Mouse (Mus musculus) stomach, embryonic 16.5 days (tissue): ENCODE data around the gene Slc5a2. TPM values are rescaled to one million over a fixed set of nuclear protein-coding genes. Genes with fewer than 3 reads are reported as not detected.

ENCODE experiments used
- ATAC-seq: fragments of 200-750 bp; cut with Nextera tagmentation; 2 replicates; pipeline ENCODE4 v1.8.0; 2017; ENCODE audit warnings: moderate number of reproducible peaks, moderate TSS enrichment; ENCODE audit not compliant: insufficient read depth, low FRiP score
- H3K27ac ChIP-seq: fragments of 300-500 bp; sonication (generic); 2 replicates; pipeline ENCODE4 v1.5.1; 2014; ENCODE audit warnings: low read length
- H3K27me3 ChIP-seq: fragments of 300-500 bp; sonication (generic); 2 replicates; pipeline ENCODE4 v1.6.1; 2014; ENCODE audit warnings: low read length, control low read depth, mixed read lengths; ENCODE audit not compliant: control insufficient read depth, insufficient read depth
- H3K36me3 ChIP-seq: fragments of 300-500 bp; sonication (generic); 2 replicates; pipeline ENCODE4 v1.6.1; 2014; ENCODE audit warnings: low read length; ENCODE audit not compliant: control insufficient read depth, insufficient read depth
- H3K4me1 ChIP-seq: fragments of 300-500 bp; sonication (generic); 2 replicates; pipeline ENCODE4 v1.6.1; 2014; ENCODE audit warnings: low read length, control low read depth, mixed read lengths; ENCODE audit not compliant: control insufficient read depth, insufficient read depth
- H3K4me2 ChIP-seq: fragments of 300-500 bp; sonication (generic); 2 replicates; pipeline ENCODE4 v1.6.1; 2014; ENCODE audit warnings: low read depth, low read length, mixed read lengths
- H3K4me3 ChIP-seq: fragments of 300-500 bp; sonication (generic); replicated peaks from 2 replicates; pipeline ENCODE4 v1.5.1; 2014; ENCODE audit warnings: mild to moderate bottlenecking, low read length
- H3K9ac ChIP-seq: fragments of 300-500 bp; sonication (generic); 2 replicates; pipeline ENCODE4 v1.6.1; 2014; ENCODE audit warnings: low read length
- H3K9me3 ChIP-seq: fragments of 300-500 bp; sonication (generic); replicated peaks from 2 replicates; pipeline ENCODE4 v1.6.1; 2016; ENCODE audit warnings: low read length, control low read depth; ENCODE audit not compliant: control insufficient read depth
- WGBS: fragments of 180-500 bp; shearing (Covaris S2); extraction: QIAGEN DNeasy Blood & Tissue Kit; methylation state at CpG from one replicate; pipeline ENCODE4 v1.1.7; 2014; 5-methylcytosine and 5-hydroxymethylcytosine counted together
- microRNA-seq: library from miRNA; unstranded; fragments of <30 nt; microRNA quantifications from one replicate; pipeline ENCODE4, GENCODE M21; 2016
- polyA plus RNA-seq: library from polyadenylated mRNA; unstranded; fragments of >200 nt; fragmentation: Nextera tagmentation; extraction: Ambion mirVana; gene quantifications from 2 replicates; pipeline ENCODE4 v1.2.1, GENCODE M21; 2015

The Slc5a2 gene
- polyA plus RNA-seq, 1 experiment from 2014 or later: 0.72 TPM

GRCm38 (mm10) chr7:128312375-128313059, 47.1 kb downstream of the Slc5a2 start:
- Histone ChIP-seq H3K36me3 (no peaks in the 10 kb centered on the region), H3K4me2 (no peak overlapping the region), H3K9ac (no peak overlapping the region), H3K4me1 (peaks cover 10% of the 10 kb centered on the region), H3K9me3 (no peaks in the 10 kb centered on the region), H3K4me3 (no peak overlapping the region), H3K27ac (no peak overlapping the region), H3K27me3 (no peaks in the 10 kb centered on the region)
- no peak for ATAC-seq
- WGBS: 73% methylated on average over 13 of the region's 13 CpGs

GRCm38 (mm10) chr7:128313601-128314000, 48.1 kb downstream of the Slc5a2 start:
- Histone ChIP-seq H3K4me1 (peaks cover 10% of the 10 kb centered on the region), H3K27ac (no peak overlapping the region), H3K4me3 (no peak overlapping the region), H3K36me3 (no peaks in the 10 kb centered on the region), H3K4me2 (no peak overlapping the region), H3K27me3 (no peaks in the 10 kb centered on the region), H3K9me3 (no peaks in the 10 kb centered on the region), H3K9ac (no peak overlapping the region)
- WGBS: 86% methylated on average over 2 of the region's 2 CpGs
- ATAC-seq: no peak

GRCm38 (mm10) chr7:128314491-128314890, 49.0 kb downstream of the Slc5a2 start:
- 61% methylated on average over 7 of the region's 7 CpGs for WGBS
- no peak overlapping the region for H3K4me2 ChIP-seq
- no peak overlapping the region for H3K27ac ChIP-seq
- no peak for ATAC-seq
- H3K9me3 ChIP-seq: no peaks in the 10 kb centered on the region
- H3K4me1 ChIP-seq: peaks cover 10% of the 10 kb centered on the region
- H3K36me3 ChIP-seq: no peaks in the 10 kb centered on the region
- no peak overlapping the region for H3K9ac ChIP-seq
- no peak overlapping the region for H3K4me3 ChIP-seq
- H3K27me3 ChIP-seq: no peaks in the 10 kb centered on the region

- Histone ChIP-seq H3K4me3 (no peak overlapping the region), H3K27me3 (no peaks in the 10 kb centered on the region), H3K9me3 (no peaks in the 10 kb centered on the region), H3K27ac (no peak overlapping the region), H3K9ac (no peak overlapping the region), H3K4me1 (peaks cover 19% of the 10 kb centered on the region), H3K4me2 (no peak overlapping the region), H3K36me3 (no peaks in the 10 kb centered on the region)
- no peak for ATAC-seq
- WGBS: 60% methylated on average over 4 of the region's 4 CpGs
Measured at GRCm38 (mm10) chr7:128317011-128317410, 51.6 kb downstream of the Slc5a2 start.

GRCm38 (mm10) chr7:128319140-128319539, 53.7 kb downstream of the Slc5a2 start:
- Histone ChIP-seq H3K9ac (no peak overlapping the region), H3K4me2 (no peak overlapping the region), H3K27me3 (no peaks in the 10 kb centered on the region), H3K4me1 (peaks cover 19% of the 10 kb centered on the region), H3K36me3 (no peaks in the 10 kb centered on the region), H3K4me3 (no peak overlapping the region), H3K9me3 (no peaks in the 10 kb centered on the region), H3K27ac (no peak overlapping the region)
- ATAC-seq: no peak
- WGBS: 68% methylated on average over 7 of the region's 7 CpGs

DNA sequence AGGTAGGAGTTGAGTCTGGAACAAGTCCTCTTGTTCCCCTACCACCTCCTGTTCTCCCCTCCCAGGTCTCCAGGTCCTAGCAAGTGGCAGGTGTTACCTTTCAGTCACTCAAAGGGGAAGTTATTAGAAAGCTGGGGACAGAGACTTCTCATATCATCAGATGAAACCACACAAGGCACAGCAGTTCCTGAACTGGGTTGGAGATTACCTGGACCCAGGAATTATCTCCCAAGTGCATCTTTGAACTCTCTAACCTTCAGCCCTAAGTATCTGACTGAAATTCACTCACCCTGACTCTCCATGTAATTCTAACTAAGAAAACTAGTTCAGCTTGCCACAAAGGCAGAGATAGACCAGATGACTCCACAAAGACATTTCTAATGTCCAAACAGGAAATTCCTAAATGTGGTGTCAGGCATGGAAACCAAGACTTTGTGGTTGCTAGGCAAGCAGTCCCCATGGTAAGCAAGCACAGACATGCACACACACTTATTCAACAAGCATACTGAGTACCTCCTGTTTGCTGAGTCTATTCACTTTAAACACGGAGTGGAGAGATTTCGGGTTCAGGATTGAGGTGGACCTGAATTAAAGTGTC, 54.9 kb downstream of the Slc5a2 start:
- H3K4me2 ChIP-seq: no peak overlapping the region
- no peak overlapping the region for H3K4me3 ChIP-seq
- no peak for ATAC-seq

GRCm38 (mm10) chr7:128321260-128321659, 55.8 kb downstream of the Slc5a2 start:
- WGBS: 49% methylated on average over 7 of the region's 7 CpGs
- Histone ChIP-seq H3K36me3 (no peaks in the 10 kb centered on the region), H3K27ac (peak overlapping the region; percentile 79), H3K4me2 (no peak overlapping the region), H3K4me3 (no peak overlapping the region), H3K4me1 (peaks cover 19% of the 10 kb centered on the region), H3K27me3 (no peaks in the 10 kb centered on the region), H3K9ac (no peak overlapping the region), H3K9me3 (no peaks in the 10 kb centered on the region)
- ATAC-seq: peak; percentile 86

More for the DNA sequence above, 54.9 kb downstream of the Slc5a2 start:
- Histone ChIP-seq H3K27ac (peak overlapping the region; percentile 79), H3K9ac (0 out of 2 replicates have a peak overlapping the region, but pooled peaks have one; percentile 7), H3K36me3 (no peaks in the 10 kb centered on the region), H3K4me1 (peaks cover 19% of the 10 kb centered on the region), H3K9me3 (no peaks in the 10 kb centered on the region), H3K27me3 (no peaks in the 10 kb centered on the region)
- 65% methylated on average over 2 of the region's 2 CpGs for WGBS

Small RNA genes lying within 50 kb of the gene (microRNA-seq; reads per million reads assigned to microRNA genes)
- gene Mir3103: not detected

Other genes starting within 250 kb of the Slc5a2 start
- 4.1 and 4.3 TPM in 2 replicates for gene Itgam, start 203.0 kb upstream of the Slc5a2 start, polyA plus RNA-seq
- 0.04 TPM in 1 of 2 replicates, not detected in the other for gene Gm49368, start 203.0 kb upstream of the Slc5a2 start, polyA plus RNA-seq
- 0.27 and 0.72 TPM in 2 replicates for gene Itgax, start 136.1 kb upstream of the Slc5a2 start, polyA plus RNA-seq
- gene Itgad, start 111.3 kb upstream of the Slc5a2 start, polyA plus RNA-seq: not detected in 2 replicates
- gene Cox6a2, start 59.3 kb upstream of the Slc5a2 start, polyA plus RNA-seq: 1.2 and 35.0 TPM in 2 replicates
- gene Armc5, start 28.3 kb upstream of the Slc5a2 start, polyA plus RNA-seq: 14.0 and 14.5 TPM in 2 replicates
- gene 9130023H24Rik, start 27.6 kb upstream of the Slc5a2 start, polyA plus RNA-seq: 6.9 and 7.4 TPM in 2 replicates
- 234 and 250 TPM in 2 replicates for gene Tgfb1i1, start 18.8 kb upstream of the Slc5a2 start, polyA plus RNA-seq
- gene BC017158, start 32.5 kb downstream of the Slc5a2 start, polyA plus RNA-seq: 33.6 and 35.5 TPM in 2 replicates
- gene Rgs10, start 153.1 kb downstream of the Slc5a2 start, polyA plus RNA-seq: 23.7 and 24.0 TPM in 2 replicates
- gene Tial1, start 196.1 kb downstream of the Slc5a2 start, polyA plus RNA-seq: 20.8 and 24.4 TPM in 2 replicates